Mouse (Mus musculus) E14TG2a.4 (cell line): Measurements from ENCODE around the gene Slc8a1.

ENCODE experiments used
- CTCF ChIP-seq: conservative IDR thresholded peaks from 2 replicates; pipeline ENCODE4 v1.5.1; 2014; ENCODE audit warnings: low read length
- NANOG ChIP-seq: IDR thresholded peaks from 2 replicates; pipeline ENCODE4 v1.6.1; 2014; ENCODE audit warnings: borderline replicate concordance, low read length, mixed read lengths
- POU5F1 ChIP-seq: IDR thresholded peaks from 2 replicates; pipeline ENCODE4 v1.6.1; 2014; ENCODE audit warnings: low read length, borderline replicate concordance

DNA sequence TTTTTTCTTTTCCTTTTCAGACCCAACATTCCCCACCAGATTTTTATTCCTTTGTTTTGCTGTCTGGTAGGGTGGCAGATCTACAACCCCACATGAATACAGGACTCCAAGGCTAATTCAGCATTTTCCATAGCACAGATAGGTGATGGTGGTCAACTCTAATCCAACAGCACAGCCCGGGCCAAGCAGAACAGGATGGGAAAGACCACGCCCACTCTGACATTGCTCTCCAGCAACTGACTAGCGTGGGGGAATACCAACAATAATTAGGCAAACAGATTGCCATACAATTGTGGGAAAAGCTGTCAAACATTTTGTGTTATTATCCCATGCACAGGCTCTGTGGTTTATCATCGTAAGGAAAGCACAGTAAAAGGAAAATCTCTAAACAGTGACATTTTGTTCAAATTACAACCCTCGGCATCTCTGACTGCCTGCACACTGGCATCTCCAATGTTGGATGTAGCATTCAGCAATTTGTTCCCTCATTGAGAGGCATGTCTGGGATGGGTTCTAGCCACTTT, 233.0 kb downstream of the Slc8a1 start:
- TF ChIP-seq CTCF (no peak), POU5F1 (no peak), NANOG (no peak)
